Mouse (Mus musculus) liver, embryonic 14.5 days (tissue): Measurements from ENCODE around the gene Plppr5. TPM values are rescaled to one million over a fixed set of nuclear protein-coding genes. Genes with fewer than 3 reads are reported as not detected.

ENCODE experiments used
- ATAC-seq: fragments of 200-750 bp; cut with Nextera tagmentation; 2 replicates; pipeline ENCODE4 v1.8.0; 2017; ENCODE audit warnings: moderate number of reproducible peaks, mild to moderate bottlenecking, moderate library complexity; ENCODE audit not compliant: insufficient read depth
- DNase-seq, 3 experiments: peaks; one replicate each; pipeline ENCODE4 v3.0.0-alpha.2; 2012 to 2013; ENCODE audit warnings: low read depth in 3 of 3, low spot score in 3 of 3
- H3K27ac ChIP-seq: fragments of 300-500 bp; sonication (generic); 2 replicates; pipeline ENCODE4 v1.5.1; 2014; ENCODE audit warnings: moderate library complexity, mild to moderate bottlenecking, control low read depth, inconsistent platforms
- H3K27me3 ChIP-seq: fragments of 300-500 bp; sonication (generic); 2 replicates; pipeline ENCODE4 v1.6.1; 2014; ENCODE audit warnings: mild to moderate bottlenecking, low read length, moderate library complexity; ENCODE audit not compliant: control insufficient read depth, insufficient read depth
- H3K36me3 ChIP-seq: fragments of 300-500 bp; sonication (generic); replicated peaks from 2 replicates; pipeline ENCODE4 v1.6.1; 2014; ENCODE audit warnings: low read depth; ENCODE audit not compliant: control insufficient read depth, insufficient read depth
- H3K4me1 ChIP-seq, 2 experiments: fragments of 200-500 bp in 1 of 2; fragments of 300-500 bp in 1 of 2; sonication (generic) in 1 of 2; replicated peaks; 2 replicates each; pipeline ENCODE4 v1.6.1; 2012 to 2014; ENCODE audit warnings: antibody characterized with exemption in 1 of 2, inconsistent platforms in 1 of 2, low read length in 1 of 2; ENCODE audit not compliant: control insufficient read depth in 2 of 2, insufficient read depth in 2 of 2
- H3K4me2 ChIP-seq: fragments of 300-500 bp; sonication (generic); 2 replicates; pipeline ENCODE4 v1.6.1; 2014; ENCODE audit warnings: low read depth, mild to moderate bottlenecking, control low read depth, moderate library complexity
- H3K4me3 ChIP-seq, 2 experiments: fragments of 200-500 bp in 1 of 2; fragments of 300-500 bp in 1 of 2; sonication (generic) in 1 of 2; 2 replicates each; pipeline ENCODE4 v1.5.1; 2012 to 2014; ENCODE audit warnings: low read depth in 2 of 2, low read length in 2 of 2, mild to moderate bottlenecking in 2 of 2, control low read depth in 1 of 2, inconsistent platforms in 1 of 2, moderate library complexity in 1 of 2; ENCODE audit not compliant: insufficient read depth in 1 of 2
- H3K9ac ChIP-seq: fragments of 300-500 bp; sonication (generic); replicated peaks from 2 replicates; pipeline ENCODE4 v1.6.1; 2014; ENCODE audit warnings: mild to moderate bottlenecking, control low read depth, moderate library complexity
- H3K9me3 ChIP-seq: fragments of 300-500 bp; sonication (generic); 2 replicates; pipeline ENCODE4 v1.6.1; 2016; ENCODE audit warnings: low read length, mixed read lengths; ENCODE audit not compliant: control insufficient read depth
- CTCF ChIP-seq: IDR thresholded peaks from 2 replicates; pipeline ENCODE4 v1.5.1; 2016; ENCODE audit warnings: antibody characterized with exemption, low read depth, control low read depth
- EP300 ChIP-seq: IDR thresholded peaks from 2 replicates; pipeline ENCODE4 v1.6.1; 2016; ENCODE audit warnings: antibody characterized with exemption, low read depth
- WGBS: fragments of 180-500 bp; shearing (Covaris S2); extraction: QIAGEN DNeasy Blood & Tissue Kit; methylation state at CpG from one replicate; pipeline ENCODE4 v1.1.7; 2014; ENCODE audit not compliant: insufficient replicate concordance; 5-methylcytosine and 5-hydroxymethylcytosine counted together
- polyA plus RNA-seq, 2 experiments: library from polyadenylated mRNA; depleted of rRNA in 1 of 2; stranded (reverse) in 1 of 2; unstranded in 1 of 2; fragments of >200 nt; fragmentation: Nextera tagmentation in 1 of 2; extraction: Ambion mirVana in 1 of 2; gene quantifications; 2 replicates each; pipeline versions ENCODE4 v1.2.1 to v1.2.3; 2012 to 2014

Gene Plppr5
- polyA plus RNA-seq, 2 experiments: 0.02 to 0.03 TPM

DNA sequence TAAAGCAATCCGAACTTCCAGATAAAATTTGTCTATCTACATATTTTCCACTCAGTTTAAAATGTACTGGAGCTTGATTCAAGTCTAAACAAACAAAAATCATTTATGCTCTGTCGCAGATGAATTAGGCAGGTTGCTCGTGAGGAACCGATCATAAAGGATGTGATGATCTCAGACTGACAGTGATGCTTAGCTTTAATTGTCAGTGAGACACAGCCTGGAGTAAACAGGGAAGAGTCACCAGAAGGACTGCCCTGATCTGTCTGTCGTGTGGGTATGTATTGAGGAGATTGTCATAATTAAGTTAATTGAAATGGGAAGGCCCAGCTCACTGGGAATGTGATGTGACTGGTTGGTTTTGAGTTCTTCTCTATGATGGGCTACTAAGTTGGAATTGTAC is 149.9 kb downstream of the Plppr5 start:
- WGBS: 59% methylated on average over 5 of the region's 5 CpGs
- TF ChIP-seq EP300: no peak
- TF ChIP-seq CTCF: no peak
- H3K4me2 ChIP-seq: no peak overlapping the region
- no peaks in the 10 kb centered on the region for H3K9me3 ChIP-seq
- no peak overlapping the region for H3K9ac ChIP-seq
- H3K4me3 ChIP-seq: no peak overlapping the region
- H3K36me3 ChIP-seq: no peaks in the 10 kb centered on the region
- DNase-seq: no peak
- no peaks in the 10 kb centered on the region for H3K4me1 ChIP-seq
- no peak for ATAC-seq
- no peak overlapping the region for H3K27ac ChIP-seq
- no peaks in the 10 kb centered on the region for H3K27me3 ChIP-seq

DNA sequence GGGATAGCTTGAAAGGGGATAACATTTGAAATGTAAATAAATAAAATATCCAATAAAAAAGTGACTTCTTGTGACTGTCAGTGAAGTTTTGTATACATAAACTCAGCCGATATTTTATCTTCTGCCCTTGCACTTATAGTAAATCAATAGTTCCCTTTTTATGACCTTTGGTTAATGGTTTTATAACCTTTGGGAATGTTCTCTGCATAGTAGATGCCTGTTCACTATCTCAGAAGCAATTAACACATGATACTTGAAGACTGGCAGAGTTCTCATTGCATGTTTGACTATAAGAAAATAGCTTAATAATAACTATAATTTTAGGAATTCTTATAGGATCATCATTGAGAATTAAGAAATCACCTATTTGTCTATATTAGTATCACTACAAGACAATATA is 150.9 kb downstream of the Plppr5 start:
- Histone ChIP-seq H3K9me3 (no peaks in the 10 kb centered on the region), H3K27me3 (no peaks in the 10 kb centered on the region), H3K36me3 (no peaks in the 10 kb centered on the region), H3K4me2 (no peak overlapping the region), H3K4me3 (no peak overlapping the region), H3K27ac (no peak overlapping the region), H3K4me1 (no peaks in the 10 kb centered on the region), H3K9ac (no peak overlapping the region)
- DNase-seq: no peak
- no peak for TF ChIP-seq CTCF
- 72% methylated on average over 1 of the region's 1 CpGs for WGBS
- ATAC-seq: no peak

DNA sequence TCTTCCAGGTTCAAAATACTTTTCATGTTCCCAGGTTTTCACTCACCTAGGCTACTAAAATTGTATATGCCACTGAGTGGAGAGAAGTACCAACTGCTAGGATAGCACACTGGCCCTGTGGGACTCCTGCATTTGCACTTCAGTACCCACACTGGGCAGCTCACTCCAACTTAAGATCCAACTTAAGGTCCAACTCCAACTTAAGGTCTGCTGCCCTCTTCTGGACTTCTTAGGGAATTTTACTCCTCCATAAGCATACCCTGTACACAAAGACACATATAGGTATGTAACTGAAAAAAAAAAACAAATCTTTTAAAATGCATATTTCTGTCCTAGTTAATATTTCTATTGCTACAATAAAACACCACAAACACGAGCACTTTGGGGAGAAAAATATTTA is 153.5 kb downstream of the Plppr5 start:
- Histone ChIP-seq H3K4me3 (no peak overlapping the region), H3K27me3 (no peaks in the 10 kb centered on the region), H3K4me1 (no peaks in the 10 kb centered on the region), H3K36me3 (no peaks in the 10 kb centered on the region), H3K9ac (no peak overlapping the region), H3K9me3 (no peaks in the 10 kb centered on the region), H3K27ac (no peak overlapping the region), H3K4me2 (no peak overlapping the region)
- no peak for TF ChIP-seq CTCF
- TF ChIP-seq EP300: no peak
- DNase-seq (no peak), ATAC-seq (no peak)
- WGBS: 17% methylated on average over 1 of the region's 1 CpGs

DNA sequence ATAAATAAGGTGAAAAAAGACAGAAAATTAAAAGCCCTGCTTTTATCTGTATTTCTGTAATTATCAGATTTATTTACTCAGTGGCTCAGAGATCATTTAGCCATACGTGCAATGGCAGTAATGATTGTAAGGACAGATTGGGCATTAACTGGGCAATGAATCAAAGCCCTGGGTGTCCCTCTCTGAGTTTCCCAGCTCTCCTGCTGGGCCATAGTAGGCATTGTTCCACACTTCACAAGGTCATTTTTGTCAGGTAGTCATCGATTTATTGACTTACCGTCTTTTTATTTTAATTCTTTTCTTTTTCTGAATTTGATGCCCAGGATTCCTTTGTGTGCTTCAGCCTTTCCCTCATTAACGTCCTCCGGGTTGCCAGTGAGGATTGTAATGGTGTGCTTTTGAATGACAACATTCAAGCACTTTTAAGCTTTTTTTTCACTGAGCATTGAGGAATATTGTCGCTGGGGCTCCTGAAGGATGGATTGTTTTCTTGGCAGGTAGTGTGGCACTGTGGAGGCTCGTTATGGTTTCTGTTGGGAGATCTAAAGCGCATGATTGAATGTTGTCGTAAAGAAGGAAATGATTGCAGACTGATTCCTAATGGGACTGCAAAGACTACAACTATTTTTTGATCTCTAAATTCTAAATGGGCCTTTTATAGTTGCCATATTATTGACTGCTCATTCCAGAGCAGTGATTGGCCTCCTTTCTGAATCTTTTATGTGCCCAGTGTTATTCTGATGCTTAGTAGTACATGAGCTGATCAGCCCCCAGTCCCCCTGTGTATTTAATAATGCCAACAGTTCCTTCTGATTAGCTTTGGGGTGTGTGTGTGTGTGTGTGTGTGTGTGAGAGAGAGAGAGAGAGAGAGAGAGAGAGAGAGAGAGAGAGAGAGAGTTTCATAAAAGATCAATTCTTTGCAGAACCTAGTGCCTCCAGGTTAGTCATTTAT is 154.8 kb downstream of the Plppr5 start:
- DNase-seq (no peak), ATAC-seq (no peak)
- H3K9me3 ChIP-seq: no peaks in the 10 kb centered on the region
- no peak overlapping the region for H3K4me2 ChIP-seq
- no peak overlapping the region for H3K9ac ChIP-seq
- no peaks in the 10 kb centered on the region for H3K36me3 ChIP-seq
- H3K27me3 ChIP-seq: no peaks in the 10 kb centered on the region
- no peak overlapping the region for H3K4me3 ChIP-seq
- H3K27ac ChIP-seq: no peak overlapping the region
- 60% methylated on average over 9 of the region's 9 CpGs for WGBS
- H3K4me1 ChIP-seq: no peaks in the 10 kb centered on the region
- TF ChIP-seq EP300: no peak
- TF ChIP-seq CTCF: no peak

DNA sequence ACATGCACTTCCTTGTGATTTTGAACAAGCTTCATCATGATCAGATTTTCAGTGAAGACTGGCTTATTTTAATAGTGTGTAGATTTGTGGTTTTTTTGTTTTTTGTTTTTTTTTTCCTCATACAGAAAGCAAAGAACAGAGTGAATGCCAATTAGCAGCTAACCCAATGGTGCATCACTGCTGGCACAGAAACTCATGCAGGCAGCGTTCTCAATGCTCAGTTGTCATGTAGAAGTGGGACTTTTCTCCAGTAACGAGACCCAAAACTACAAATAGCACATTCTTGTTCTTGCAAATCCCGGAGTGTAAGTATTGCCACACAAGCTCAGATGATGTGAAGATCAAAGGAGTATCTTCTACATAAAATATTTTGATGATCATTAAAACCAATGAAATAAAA is 156.9 kb downstream of the Plppr5 start:
- Histone ChIP-seq H3K27ac (no peak overlapping the region), H3K9ac (no peak overlapping the region), H3K9me3 (no peaks in the 10 kb centered on the region), H3K27me3 (no peaks in the 10 kb centered on the region), H3K4me1 (no peaks in the 10 kb centered on the region), H3K4me3 (no peak overlapping the region), H3K36me3 (no peaks in the 10 kb centered on the region), H3K4me2 (no peak overlapping the region)
- 60% methylated on average over 3 of the region's 3 CpGs for WGBS
- ATAC-seq (no peak), DNase-seq (no peak)
- TF ChIP-seq EP300: no peak
- no peak for TF ChIP-seq CTCF
